Mouse (Mus musculus): ENCODE measurements around the gene Psmb3.
"Not testable (repeated sequence)": the region's sequence is repeated elsewhere in the genome, so short reads cannot be mapped to it uniquely, and the experiment has no call there.

Psmb3 gene

GRCm38 (mm10) chr11:97695712-97696401 is 7.3 kb upstream of the Psmb3 start:
- in situ Hi-C loops (cut with MboI): no loop called here

GRCm38 (mm10) chr11:97696669-97697068 is 6.5 kb upstream of the Psmb3 start:
- in situ Hi-C loops (cut with MboI): no loop called here

- in situ Hi-C loops (cut with MboI): no loop called here
These were observed 5.9 kb upstream of the Psmb3 start for GRCm38 (mm10) chr11:97697199-97697890.

- in situ Hi-C loops (cut with MboI): no loop called here
These were observed 5.2 kb upstream of the Psmb3 start for GRCm38 (mm10) chr11:97697891-97698529.

GRCm38 (mm10) chr11:97698741-97699611 is 4.2 kb upstream of the Psmb3 start:
- in situ Hi-C loops (cut with MboI): no loop called here

GRCm38 (mm10) chr11:97699626-97700002 is 3.6 kb upstream of the Psmb3 start:
- in situ Hi-C loops (cut with MboI): no loop called here

GRCm38 (mm10) chr11:97700003-97700745 is 3.0 kb upstream of the Psmb3 start, which contains the start of gene Pcgf2:
TSS of gene Pcgf2 (minus strand) at chr11:97700497.
- in situ Hi-C loops (cut with MboI): no loop called here

GRCm38 (mm10) chr11:97700746-97701580 is 2.2 kb upstream of the Psmb3 start:
- in situ Hi-C loops (cut with MboI): no loop called here

- in situ Hi-C loops (cut with MboI): no loop called here
These were observed 1.4 kb upstream of the Psmb3 start for GRCm38 (mm10) chr11:97701581-97702392.

- in situ Hi-C loops (cut with MboI): no loop called here
These were observed 830 bp upstream of the Psmb3 start for GRCm38 (mm10) chr11:97702393-97702745.

GRCm38 (mm10) chr11:97710067-97710466 is 6.9 kb downstream of the Psmb3 start:
- in situ Hi-C loops (cut with MboI): not testable (repeated sequence)

- in situ Hi-C loops (cut with MboI): no loop called here
These were observed 8.2 kb downstream of the Psmb3 start for GRCm38 (mm10) chr11:97711200-97711900.

GRCm38 (mm10) chr11:97712286-97712685 is 9.1 kb downstream of the Psmb3 start:
- in situ Hi-C loops (cut with MboI): no loop called here

GRCm38 (mm10) chr11:97713896-97714295 is 10.7 kb downstream of the Psmb3 start:
- in situ Hi-C loops (cut with MboI): no loop called here

- in situ Hi-C loops (cut with MboI): no loop called here
These were observed 11.2 kb downstream of the Psmb3 start for GRCm38 (mm10) chr11:97714356-97714755.

- in situ Hi-C loops (cut with MboI): no loop called here
These were observed 11.9 kb downstream of the Psmb3 start for GRCm38 (mm10) chr11:97714784-97715760.

- in situ Hi-C loops (cut with MboI): no loop called here
These were observed 12.8 kb downstream of the Psmb3 start for GRCm38 (mm10) chr11:97716021-97716420.
